Mouse (Mus musculus) adrenal gland, adult 10 weeks (tissue): ENCODE measurements around the gene Olfr961. TPM values are rescaled to one million over a fixed set of nuclear protein-coding genes. Genes with fewer than 3 reads are reported as not detected.

ENCODE experiments used
- polyA plus RNA-seq: library from polyadenylated mRNA; stranded (reverse); fragments of 350-450 nt; fragmentation: Illumina TruSeq; extraction: RNeasy Lipid Tissue Mini Kit (QIAGEN cat#74804); gene quantifications from one replicate; pipeline ENCODE4 v1.2.3, GENCODE M21; 2014; ENCODE audit warnings: low read depth, low replicate concordance

The Olfr961 gene
- not detected for polyA plus RNA-seq

GRCm38 (mm10) chr9:39644785-39645184 lies at the start of gene Olfr961:
Gene Olfr961, plus strand, starts transcription at chr9:39645085.

GRCm38 (mm10) chr9:39603999-39604453 lies 40.9 kb upstream of the Olfr961 start, which contains the start of gene AW551984:
Gene AW551984, minus strand, starts transcription at chr9:39604403.

GRCm38 (mm10) chr9:39610355-39610754 lies 34.5 kb upstream of the Olfr961 start, which contains the start of gene Olfr148:
Gene Olfr148, plus strand, starts transcription at chr9:39610655.

DNA sequence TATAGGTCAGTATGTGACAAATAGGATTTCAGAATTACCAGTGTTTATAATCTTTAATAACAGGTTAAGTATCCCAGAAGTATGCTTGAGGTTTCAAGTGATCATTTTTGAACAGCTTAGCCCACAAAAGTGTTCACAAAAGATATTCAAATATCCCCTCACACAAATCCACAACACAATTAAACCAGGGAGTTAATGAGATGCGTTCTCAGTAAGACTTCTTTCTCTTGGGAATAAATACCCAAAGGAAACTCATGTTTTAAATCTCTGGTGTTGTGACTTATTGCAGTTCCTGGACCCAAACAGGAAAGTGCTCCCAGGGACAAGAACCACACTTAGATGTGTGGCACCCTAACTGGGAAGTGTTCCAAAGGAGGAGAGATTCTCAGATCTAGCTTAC lies 23.8 kb upstream of the Olfr961 start, which contains the start of gene Olfr960:
TSS of gene Olfr960 (plus strand) at position 301 of the 400 bp plus-strand sequence.

DNA sequence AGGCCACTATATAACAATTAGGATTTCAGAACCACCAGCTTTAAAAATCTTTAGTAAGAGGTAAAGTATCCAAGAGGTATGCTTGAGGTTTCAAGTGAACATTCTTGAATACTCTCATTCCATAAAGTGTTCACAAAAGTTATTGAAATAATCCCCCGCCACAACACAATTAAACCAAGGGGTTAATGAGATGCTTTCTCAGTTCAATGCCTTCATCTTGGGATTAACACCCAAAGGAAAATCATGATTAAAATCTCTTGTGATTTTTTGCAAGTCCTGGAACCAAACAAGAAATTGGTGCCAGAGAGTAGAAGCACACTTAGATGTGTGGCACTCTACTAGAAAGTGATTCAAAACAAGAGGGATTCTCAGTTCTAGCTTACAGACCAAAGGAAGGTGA lies 22.0 kb downstream of the Olfr961 start, which contains the start of gene Olfr963:
TSS of gene Olfr963 (plus strand) at position 301 of the 400 bp plus-strand sequence.

Other genes starting within 250 kb of the Olfr961 start
- not detected for gene Olfr952, start 217.9 kb upstream of the Olfr961 start, polyA plus RNA-seq
- not detected for gene Olfr954, start 188.4 kb upstream of the Olfr961 start, polyA plus RNA-seq
- gene Olfr955, start 173.1 kb upstream of the Olfr961 start, polyA plus RNA-seq, result not detected
- not detected for gene Olfr44, start 151.1 kb upstream of the Olfr961 start, polyA plus RNA-seq
- not detected for gene Olfr957, start 129.3 kb upstream of the Olfr961 start, polyA plus RNA-seq
- not detected for gene Olfr958, start 91.0 kb upstream of the Olfr961 start, polyA plus RNA-seq
- gene Olfr959, start 69.5 kb upstream of the Olfr961 start, polyA plus RNA-seq, result not detected
- gene AW551984, start 40.7 kb upstream of the Olfr961 start, polyA plus RNA-seq, result 27.7 TPM
- not detected for gene Olfr148, start 34.4 kb upstream of the Olfr961 start, polyA plus RNA-seq
- not detected for gene Olfr960, start 23.7 kb upstream of the Olfr961 start, polyA plus RNA-seq
- gene Olfr963, start 22.1 kb downstream of the Olfr961 start, polyA plus RNA-seq, result not detected
- gene Olfr149, start 62.0 kb downstream of the Olfr961 start, polyA plus RNA-seq, result not detected
- gene Olfr965, start 66.3 kb downstream of the Olfr961 start, polyA plus RNA-seq, result not detected
- not detected for gene Olfr150, start 85.9 kb downstream of the Olfr961 start, polyA plus RNA-seq
- gene Olfr967, start 101.2 kb downstream of the Olfr961 start, polyA plus RNA-seq, result not detected
- gene Olfr968, start 138.2 kb downstream of the Olfr961 start, polyA plus RNA-seq, result not detected
- not detected for gene Olfr969, start 145.9 kb downstream of the Olfr961 start, polyA plus RNA-seq
- gene Olfr970, start 163.8 kb downstream of the Olfr961 start, polyA plus RNA-seq, result not detected
- not detected for gene Olfr971, start 191.8 kb downstream of the Olfr961 start, polyA plus RNA-seq
- gene Olfr972, start 221.3 kb downstream of the Olfr961 start, polyA plus RNA-seq, result not detected